Mouse (Mus musculus) erythroblast, embryonic 14.5 days (primary cell): ENCODE measurements around the gene Ifna11.

ENCODE experiments used
- GATA1 ChIP-seq: IDR thresholded peaks from 2 replicates; pipeline ENCODE4 v1.6.1; 2012; ENCODE audit warnings: low read length, inconsistent platforms, mixed read lengths
- TAL1 ChIP-seq: IDR thresholded peaks from 3 replicates; pipeline ENCODE4 v1.6.1; 2012; ENCODE audit warnings: low read length, inconsistent platforms, mixed read lengths

- TF ChIP-seq GATA1 (no peak), TAL1 (no peak)
Observed at GRCm38 (mm10) chr4:88819659-88820058, at the start of gene Ifna11.
